Mouse (Mus musculus) bone marrow macrophage, adult 2 months (primary cell): ENCODE results near the gene Slc12a3.

Source experiments
- CTCF ChIP-seq: IDR thresholded peaks from 2 replicates; pipeline ENCODE4 v1.5.1; 2012; ENCODE audit warnings: low read depth, mild to moderate bottlenecking, low read length, moderate library complexity
- POLR2A ChIP-seq: IDR thresholded peaks from 2 replicates; pipeline ENCODE4 v1.6.1; 2012; ENCODE audit warnings: mild to moderate bottlenecking, low read depth, low read length, borderline replicate concordance

DNA sequence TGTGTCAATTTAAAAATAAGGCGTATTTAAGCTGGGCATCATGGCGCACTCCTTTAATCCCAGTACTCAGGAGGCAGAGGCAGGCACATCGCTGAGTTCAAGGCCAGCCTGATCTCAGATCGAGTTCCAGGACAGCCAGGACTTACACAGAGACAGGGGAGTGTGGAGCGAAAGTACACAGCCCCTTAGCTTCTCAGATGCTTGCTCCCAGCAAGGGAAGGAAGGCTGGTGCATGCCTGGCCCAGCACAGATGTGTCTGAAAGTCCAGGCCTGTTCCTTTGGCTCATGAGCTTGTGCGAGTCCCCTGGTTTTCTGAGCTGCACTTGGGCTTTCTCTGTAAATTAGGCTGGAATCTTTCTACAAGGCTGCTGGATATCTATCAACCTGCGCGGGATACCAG is 61.9 kb downstream of the Slc12a3 start:
- TF ChIP-seq POLR2A (no peak), CTCF (no peak)
